Mouse (Mus musculus) 416B (cell line): ENCODE measurements at regions not wholly inside any gene's neighbourhood (a gene's known extent, or its start where the extent isn't known, plus 50 kb on each side); places are given as distances from the start of the nearest gene placed in this dataset.

Experiments
- DNase-seq: peaks from one replicate; pipeline ENCODE4 v3.0.0; 2011; ENCODE audit warnings: low read depth

- DNase-seq = no peak
These were observed 128.6 kb upstream of the H2al1a start for GRCm38 (mm10) chrX:11170416-11170815.

- peak; percentile 41 for DNase-seq
These were observed 118.8 kb upstream of the H2al1a start for GRCm38 (mm10) chrX:11180194-11180816.

GRCm38 (mm10) chrX:11181855-11182254, 117.2 kb upstream of the H2al1a start:
- no peak for DNase-seq

- DNase-seq = no peak
These were observed 108.2 kb upstream of the H2al1a start for GRCm38 (mm10) chrX:11190851-11191250.

- DNase-seq = no peak
These were observed 94.9 kb upstream of the H2al1a start for GRCm38 (mm10) chrX:11204135-11204534.

GRCm38 (mm10) chrX:11209895-11210294, 89.2 kb upstream of the H2al1a start:
- no peak for DNase-seq

GRCm38 (mm10) chrX:11212811-11213210, 86.2 kb upstream of the H2al1a start:
- no peak for DNase-seq

- peak; percentile 52 for DNase-seq
These were observed 85.6 kb upstream of the H2al1a start for GRCm38 (mm10) chrX:11213492-11213891.

- peak; percentile 2 for DNase-seq
These were observed 60.0 kb upstream of the H2al1a start for GRCm38 (mm10) chrX:11239066-11239465.

GRCm38 (mm10) chrX:11245576-11245975, 53.5 kb upstream of the H2al1a start:
- DNase-seq = no peak
